Mouse (Mus musculus) right cerebral cortex, postnatal 10 days (tissue): Measurements from ENCODE around the gene Vmn2r35.
"Not testable (repeated sequence)": the region's sequence is repeated elsewhere in the genome, so short reads cannot be mapped to it uniquely, and the experiment has no call there.

Source experiments
- DNase-seq, 2 experiments: peaks; one replicate each; pipeline ENCODE4 v3.0.0; 2021; ENCODE audit warnings: low spot score in 2 of 2

Vmn2r35 gene

GRCm38 (mm10) chr7:7819767-7820166 is at the start of gene Vmn2r35:
TSS of gene Vmn2r35 (minus strand) at chr7:7819867.
- not testable (repeated sequence) for DNase-seq

GRCm38 (mm10) chr7:7794196-7794595 is 25.5 kb downstream of the Vmn2r35 start:
- DNase-seq, result not testable (repeated sequence)
